Mouse (Mus musculus): ENCODE data around the gene Fezf2. TPM values are rescaled to one million over a fixed set of nuclear protein-coding genes. Genes with fewer than 3 reads are reported as not detected.

Gene Fezf2
- polyA plus RNA-seq, 1 experiment from 2014 or later, result 35.2 TPM

DNA sequence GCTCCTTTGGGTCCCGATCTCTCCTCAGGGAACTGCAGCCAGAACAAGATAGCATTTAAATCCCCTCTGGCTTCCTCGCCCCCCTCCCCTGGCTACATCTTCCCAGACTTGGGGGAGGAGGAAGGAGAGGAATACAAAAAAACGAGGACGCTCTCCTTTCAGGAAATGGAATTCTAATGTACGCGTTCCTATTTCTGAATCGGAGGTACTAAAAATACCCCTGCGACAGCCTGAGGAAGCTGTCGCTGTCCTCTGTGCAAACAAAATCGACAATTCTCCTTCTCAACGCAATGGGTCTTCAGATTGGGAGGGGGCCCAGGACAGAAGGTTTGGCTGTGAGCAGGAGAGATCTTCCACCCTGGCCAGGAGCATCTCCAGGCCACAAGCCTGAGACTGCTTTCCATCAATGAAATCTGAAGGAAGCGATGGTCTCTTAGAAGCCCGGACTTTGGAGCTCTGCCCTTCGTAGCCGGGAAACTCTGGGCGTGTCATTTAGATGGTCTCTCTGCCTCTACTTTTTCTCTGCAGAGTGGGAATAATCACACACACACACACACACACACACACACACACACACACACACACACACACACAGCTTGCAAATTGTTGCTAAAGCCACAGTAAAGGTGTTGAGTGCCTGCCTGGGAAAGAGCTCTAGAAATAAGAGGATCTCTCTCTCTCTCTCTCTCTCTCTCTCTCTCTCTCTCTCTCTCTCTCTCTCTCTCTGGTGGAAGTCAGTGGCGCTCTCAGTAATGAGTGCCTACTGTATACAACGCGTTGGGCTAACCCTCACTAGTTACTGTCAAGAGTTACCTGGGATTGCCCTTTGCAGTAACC is 7.5 kb downstream of the Fezf2 start:
- Histone ChIP-seq H3K4me3 (peak overlapping the region; percentile 71), H3K4me1 (peaks cover 94% of the 10 kb centered on the region), H3K27me3 (ENCODE audit: poor library complexity, severe bottlenecking) (peaks cover 100% of the 10 kb centered on the region), H3K36me3 (replicated peaks) (peaks cover 22% of the 10 kb centered on the region), H3K27ac (peak overlapping the region; percentile 96), H3K9me3 (no peaks in the 10 kb centered on the region)
- WGBS, result under 1% methylated on average over 19 of the region's 19 CpGs
- peak; percentile 53 for DNase-seq (ENCODE audit: extremely low spot score, low spot score)

DNA sequence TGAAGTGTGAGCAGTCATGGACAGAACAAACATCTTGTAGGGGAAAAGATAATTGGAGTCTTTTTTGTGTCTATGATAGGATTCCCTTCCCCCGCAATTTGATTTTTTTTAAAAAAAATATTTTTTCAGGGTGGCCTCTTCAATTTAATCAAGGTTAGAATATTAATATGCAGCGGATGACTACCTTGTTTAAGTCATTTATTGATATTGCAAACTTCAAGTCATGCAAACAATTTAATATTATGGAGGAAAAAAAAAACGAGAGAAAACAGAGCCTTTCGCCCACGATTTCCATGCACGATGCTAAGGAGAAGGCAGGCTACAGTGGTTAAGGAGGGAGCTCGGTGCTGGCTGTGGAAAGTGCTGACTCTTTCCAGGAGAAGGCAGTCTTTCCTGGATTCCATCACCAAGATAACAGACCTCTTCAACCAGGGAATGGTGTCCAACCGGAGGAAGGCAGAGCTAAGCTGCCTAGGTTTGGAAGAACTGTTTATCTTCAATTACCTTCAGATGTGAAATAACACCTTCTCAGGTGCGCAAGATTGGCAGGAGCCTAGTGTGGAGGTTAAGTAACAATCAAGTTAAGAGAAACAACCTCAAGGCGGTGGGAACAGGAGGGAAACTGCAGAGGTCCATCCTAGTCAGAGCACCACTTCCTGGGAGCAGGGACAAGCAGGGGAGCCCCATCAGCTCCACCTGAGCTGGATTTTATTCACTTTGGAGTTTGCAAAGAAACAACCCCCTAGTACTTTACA is 9.0 kb downstream of the Fezf2 start:
- H3K4me3 ChIP-seq, result peak overlapping the region; percentile 71
- H3K27ac ChIP-seq, result peak overlapping the region; percentile 96
- WGBS, result under 1% methylated on average over 10 of the region's 10 CpGs
- peaks cover 89% of the 10 kb centered on the region for H3K4me1 ChIP-seq
- peaks cover 100% of the 10 kb centered on the region for H3K27me3 ChIP-seq (ENCODE audit: poor library complexity, severe bottlenecking)
- H3K9me3 ChIP-seq, result no peaks in the 10 kb centered on the region
- DNase-seq (ENCODE audit: extremely low spot score, low spot score), result no peak
- peaks cover 21% of the 10 kb centered on the region for H3K36me3 ChIP-seq (replicated peaks)

DNA sequence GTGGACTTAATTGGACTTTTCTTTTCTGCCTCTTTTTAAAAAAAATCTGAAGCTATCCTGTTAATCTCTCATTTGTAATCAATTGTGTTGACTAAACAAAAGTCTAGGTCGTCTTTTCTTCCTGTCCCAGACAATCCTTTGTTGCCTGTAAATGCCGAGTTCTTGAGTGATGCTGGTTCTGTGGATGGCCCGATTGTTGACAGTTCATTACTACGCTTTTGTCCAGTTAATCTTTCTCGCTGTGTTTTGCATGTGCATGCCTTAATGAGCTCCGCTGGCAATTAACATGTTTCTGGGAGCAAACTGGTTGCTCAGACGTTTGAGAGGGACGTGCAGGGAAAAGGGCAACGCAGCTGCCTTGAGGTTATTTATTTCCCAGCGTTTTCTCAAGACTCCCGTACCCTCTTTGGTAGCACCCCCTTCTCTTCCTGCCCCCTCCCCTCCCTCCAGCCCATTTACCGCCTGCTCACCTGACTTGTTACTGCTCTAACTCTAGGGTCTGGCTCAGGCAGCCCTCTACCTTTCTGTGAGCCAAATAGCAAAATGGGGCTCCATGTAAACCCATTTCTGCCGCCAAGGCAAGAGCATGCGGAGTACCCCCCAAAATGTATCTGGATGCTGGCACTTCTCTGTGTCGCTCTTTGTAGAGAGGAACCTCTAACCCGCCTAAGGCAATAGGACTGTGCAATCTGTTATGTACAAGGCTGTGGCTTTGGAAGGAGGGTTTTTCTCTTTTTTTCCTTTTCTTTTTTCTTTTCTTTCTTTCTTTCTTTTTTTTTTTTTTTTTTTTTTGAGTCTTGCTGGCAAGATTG is 9.8 kb downstream of the Fezf2 start:
- Histone ChIP-seq H3K36me3 (replicated peaks) (peaks cover 13% of the 10 kb centered on the region), H3K9me3 (no peaks in the 10 kb centered on the region), H3K4me3 (peak overlapping the region; percentile 71), H3K27ac (peak overlapping the region; percentile 96), H3K27me3 (ENCODE audit: poor library complexity, severe bottlenecking) (peaks cover 100% of the 10 kb centered on the region), H3K4me1 (peaks cover 81% of the 10 kb centered on the region)
- peak; percentile 80 for DNase-seq (ENCODE audit: extremely low spot score, low spot score)
- WGBS, result under 1% methylated on average over 16 of the region's 16 CpGs

DNA sequence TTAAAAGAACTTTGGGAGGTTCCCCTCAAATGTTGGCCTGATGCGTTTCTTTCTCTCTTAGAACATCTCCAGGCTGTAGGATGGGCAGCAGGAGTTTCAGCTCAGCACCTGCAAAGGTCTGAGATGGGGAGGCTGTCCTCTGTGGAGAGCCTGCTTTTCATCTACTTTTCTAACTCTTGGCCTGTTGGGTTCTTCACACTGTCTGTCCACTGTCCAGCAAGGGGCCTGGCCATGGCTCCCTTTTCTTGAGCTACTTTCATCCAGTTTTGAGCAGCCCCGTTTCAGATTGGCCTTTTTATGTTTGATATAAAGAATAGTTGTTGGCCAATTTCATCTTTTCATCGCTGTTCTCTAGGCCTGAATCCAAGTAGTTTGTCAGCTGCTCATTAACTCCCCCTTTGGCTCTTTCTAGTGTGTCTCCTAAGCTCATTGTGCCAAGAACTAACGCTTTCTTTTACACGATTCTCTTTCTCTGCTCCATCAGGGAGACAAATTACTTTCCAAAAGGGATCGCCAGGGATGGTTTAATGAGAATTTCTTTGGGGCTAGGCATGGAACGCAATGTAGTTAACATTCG is 10.5 kb downstream of the Fezf2 start:
- Histone ChIP-seq H3K4me3 (no peak overlapping the region; the same call in 1 of the 2 replicates), H3K4me1 (peaks cover 76% of the 10 kb centered on the region), H3K27me3 (ENCODE audit: poor library complexity, severe bottlenecking) (peaks cover 100% of the 10 kb centered on the region), H3K9me3 (no peaks in the 10 kb centered on the region), H3K36me3 (replicated peaks) (peaks cover 8% of the 10 kb centered on the region), H3K27ac (peak overlapping the region; percentile 80)
- 2% methylated on average over 8 of the region's 8 CpGs for WGBS
- peak; percentile 45 for DNase-seq (ENCODE audit: extremely low spot score, low spot score)

DNA sequence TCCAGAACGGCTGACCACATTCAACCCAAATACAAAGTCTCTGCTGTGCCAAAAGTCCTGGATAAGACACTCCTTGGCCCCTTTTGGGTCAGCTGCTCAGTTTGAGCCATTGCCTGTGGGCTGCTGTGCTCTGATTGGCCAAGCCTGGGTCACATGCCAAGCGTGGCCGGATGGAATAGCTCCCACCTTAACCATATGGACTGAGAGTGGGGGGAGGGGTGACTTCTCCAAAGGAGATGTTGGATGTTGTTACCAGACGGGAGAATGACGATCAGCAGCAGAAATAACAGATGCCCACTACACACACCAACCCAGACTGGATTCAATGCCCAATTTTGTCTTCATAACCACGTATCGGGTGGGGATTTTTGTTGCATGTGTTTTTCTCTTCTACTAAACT is 13.1 kb downstream of the Fezf2 start:
- H3K4me1 ChIP-seq, result peaks cover 50% of the 10 kb centered on the region
- no peak overlapping the region for H3K27ac ChIP-seq
- no peak for DNase-seq (ENCODE audit: extremely low spot score, low spot score)
- peaks cover 98% of the 10 kb centered on the region for H3K27me3 ChIP-seq (ENCODE audit: poor library complexity, severe bottlenecking)
- no peak overlapping the region for H3K4me3 ChIP-seq
- no peaks in the 10 kb centered on the region for H3K36me3 ChIP-seq (replicated peaks)
- WGBS, result 59% methylated on average over 7 of the region's 7 CpGs
- no peaks in the 10 kb centered on the region for H3K9me3 ChIP-seq

DNA sequence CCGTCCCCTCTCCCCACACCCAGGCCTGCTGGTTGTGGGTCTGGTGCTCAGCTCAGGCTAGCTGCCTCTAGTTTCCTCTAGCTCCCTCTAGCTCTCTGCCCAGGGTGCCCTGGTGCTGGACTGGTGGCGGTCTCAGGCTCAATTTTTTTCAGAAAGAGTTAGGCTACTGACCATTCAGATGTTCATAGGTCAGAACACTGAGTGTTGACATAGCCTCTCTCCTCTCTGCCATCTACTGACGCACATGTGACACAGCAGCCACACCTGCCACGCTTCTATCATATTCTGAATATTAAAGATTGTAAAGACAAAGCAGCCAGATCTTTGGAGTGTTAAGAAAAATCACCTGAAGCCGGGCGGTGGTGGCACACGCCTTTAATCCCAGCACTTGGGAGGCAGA is 14.4 kb downstream of the Fezf2 start:
- 84% methylated on average over 7 of the region's 7 CpGs for WGBS
- H3K9me3 ChIP-seq, result no peaks in the 10 kb centered on the region
- H3K27me3 ChIP-seq (ENCODE audit: poor library complexity, severe bottlenecking), result peaks cover 98% of the 10 kb centered on the region
- H3K4me3 ChIP-seq, result no peak overlapping the region
- no peak overlapping the region for H3K27ac ChIP-seq
- H3K36me3 ChIP-seq (replicated peaks), result no peaks in the 10 kb centered on the region
- H3K4me1 ChIP-seq, result peaks cover 37% of the 10 kb centered on the region
- DNase-seq (ENCODE audit: extremely low spot score, low spot score), result no peak

DNA sequence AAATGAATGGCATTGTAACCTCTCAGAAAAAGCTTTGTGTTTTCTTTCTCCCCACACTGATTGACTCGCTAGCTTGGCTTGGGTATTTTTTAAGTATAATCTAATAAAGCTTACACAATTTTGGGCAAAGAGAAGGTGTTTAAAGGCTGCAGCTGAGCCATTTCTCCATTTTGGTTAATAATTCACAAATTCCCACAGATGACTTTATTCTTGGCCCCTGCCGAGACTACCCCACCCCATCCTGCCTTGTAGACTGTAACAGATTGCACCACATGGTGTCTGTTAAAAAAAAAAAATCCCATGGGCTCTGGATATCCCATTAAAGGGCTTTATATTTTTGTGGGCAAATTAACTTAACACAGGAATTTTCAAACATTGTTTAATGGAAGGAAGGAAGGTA is 44.9 kb downstream of the Fezf2 start:
- no peaks in the 10 kb centered on the region for H3K9me3 ChIP-seq
- H3K27ac ChIP-seq, result no peak overlapping the region
- H3K4me3 ChIP-seq, result no peak overlapping the region
- peaks cover 5% of the 10 kb centered on the region; the same call in 1 of the 2 replicates for H3K36me3 ChIP-seq (replicated peaks)
- 74% methylated on average over 2 of the region's 2 CpGs for WGBS
- DNase-seq (ENCODE audit: extremely low spot score, low spot score), result no peak
- peaks cover 44% of the 10 kb centered on the region for H3K4me1 ChIP-seq
- H3K27me3 ChIP-seq (ENCODE audit: poor library complexity, severe bottlenecking), result no peaks in the 10 kb centered on the region

DNA sequence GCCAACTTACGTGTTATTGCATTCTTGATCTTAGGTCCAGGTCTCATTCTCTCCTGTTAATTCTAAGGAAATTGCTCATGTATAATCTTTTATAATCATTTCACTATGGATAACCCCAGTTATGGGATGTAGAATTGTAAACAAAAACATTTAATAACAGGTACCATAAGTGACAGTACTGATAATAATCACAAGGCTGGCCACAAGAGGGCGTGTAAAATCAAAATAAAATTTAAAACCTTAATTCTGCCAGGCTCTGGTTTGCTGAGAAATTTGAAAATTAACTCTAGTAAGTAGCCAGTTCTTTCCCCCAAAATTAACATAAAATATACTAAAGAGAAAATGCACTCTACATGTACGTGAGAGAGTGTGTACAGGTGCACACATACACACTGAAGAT is 47.3 kb downstream of the Fezf2 start:
- WGBS, result 65% methylated on average over 3 of the region's 3 CpGs
- DNase-seq (ENCODE audit: extremely low spot score, low spot score), result no peak

DNA sequence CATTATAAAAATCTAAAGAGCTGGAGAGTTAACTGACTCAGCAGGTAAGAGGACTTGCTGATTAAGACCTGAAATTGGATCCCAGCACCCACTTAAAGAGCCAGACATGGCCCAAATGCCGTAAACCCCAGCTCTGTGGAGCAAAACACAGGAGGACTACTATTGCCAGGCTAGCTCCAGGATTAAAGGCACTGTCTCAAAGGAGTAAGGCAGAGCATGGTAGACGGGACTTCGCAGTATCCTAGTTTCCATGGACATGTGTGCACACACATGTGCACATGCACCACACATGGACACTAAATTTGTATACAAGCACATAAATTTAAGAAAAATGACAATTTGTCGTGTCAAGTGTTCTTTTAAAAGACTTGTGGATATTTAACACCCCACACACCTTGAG is 47.7 kb downstream of the Fezf2 start:
- Histone ChIP-seq H3K27me3 (ENCODE audit: poor library complexity, severe bottlenecking) (no peaks in the 10 kb centered on the region), H3K9me3 (no peaks in the 10 kb centered on the region), H3K27ac (peak overlapping the region; percentile 22; the same call in 1 of the 2 replicates), H3K36me3 (replicated peaks) (peaks cover 8% of the 10 kb centered on the region; the same call in 1 of the 2 replicates), H3K4me1 (peaks cover 39% of the 10 kb centered on the region), H3K4me3 (no peak overlapping the region)
- DNase-seq (ENCODE audit: extremely low spot score, low spot score), result no peak
- WGBS, result 65% methylated on average over 4 of the region's 4 CpGs

More for the DNA sequence above, 47.3 kb downstream of the Fezf2 start:
- Histone ChIP-seq H3K9me3 (no peaks in the 10 kb centered on the region), H3K4me3 (no peak overlapping the region), H3K27ac (no peak overlapping the region; the same call in 1 of the 2 replicates), H3K36me3 (replicated peaks) (peaks cover 8% of the 10 kb centered on the region; the same call in 1 of the 2 replicates), H3K27me3 (ENCODE audit: poor library complexity, severe bottlenecking) (no peaks in the 10 kb centered on the region), H3K4me1 (peaks cover 39% of the 10 kb centered on the region)

DNA sequence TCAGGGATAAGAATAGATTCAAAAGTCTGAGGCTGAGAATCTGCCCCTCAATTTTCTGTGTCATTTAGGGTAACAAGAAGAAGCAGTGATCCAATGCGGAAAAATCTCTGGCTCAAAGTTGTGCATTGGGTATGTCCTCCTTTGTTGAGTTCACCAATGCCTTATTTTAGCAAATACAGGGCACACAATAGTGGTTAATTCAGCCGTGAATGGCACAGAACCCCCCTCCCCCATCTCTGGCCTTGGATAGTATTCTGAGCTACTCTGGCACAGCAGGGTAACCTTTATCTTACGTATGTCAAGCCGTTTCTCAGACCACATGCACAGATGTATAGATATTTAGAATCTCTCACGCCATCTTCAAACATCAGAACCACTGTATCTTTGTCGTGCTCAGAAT is 48.3 kb downstream of the Fezf2 start:
- peak overlapping the region; percentile 22; the same call in 1 of the 2 replicates for H3K27ac ChIP-seq
- no peaks in the 10 kb centered on the region for H3K9me3 ChIP-seq
- peaks cover 8% of the 10 kb centered on the region; the same call in 1 of the 2 replicates for H3K36me3 ChIP-seq (replicated peaks)
- H3K27me3 ChIP-seq (ENCODE audit: poor library complexity, severe bottlenecking), result no peaks in the 10 kb centered on the region
- H3K4me1 ChIP-seq, result peaks cover 39% of the 10 kb centered on the region
- WGBS, result 37% methylated on average over 6 of the region's 6 CpGs
- no peak overlapping the region for H3K4me3 ChIP-seq
- no peak for DNase-seq (ENCODE audit: extremely low spot score, low spot score)

DNA sequence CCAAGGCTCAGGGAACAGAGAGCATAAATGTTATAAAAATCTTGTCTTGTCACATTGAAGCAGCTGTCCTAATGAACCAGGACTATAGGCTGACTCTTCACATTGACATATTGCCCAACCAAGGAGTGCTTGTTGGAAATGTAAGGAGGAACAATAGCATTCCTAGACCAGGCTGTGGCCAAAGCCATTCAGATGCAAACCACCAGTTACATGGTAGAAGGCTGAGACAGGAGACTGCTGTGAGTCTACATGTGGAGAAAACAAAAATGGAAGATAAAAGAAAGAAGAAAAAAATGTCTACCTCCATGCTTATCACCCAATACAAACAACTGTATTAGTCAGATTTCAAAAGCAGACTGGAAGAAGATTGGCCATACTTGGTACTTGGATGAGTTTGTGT is 48.8 kb downstream of the Fezf2 start:
- H3K36me3 ChIP-seq (replicated peaks), result peaks cover 8% of the 10 kb centered on the region; the same call in 1 of the 2 replicates
- no peak for DNase-seq (ENCODE audit: extremely low spot score, low spot score)

DNA sequence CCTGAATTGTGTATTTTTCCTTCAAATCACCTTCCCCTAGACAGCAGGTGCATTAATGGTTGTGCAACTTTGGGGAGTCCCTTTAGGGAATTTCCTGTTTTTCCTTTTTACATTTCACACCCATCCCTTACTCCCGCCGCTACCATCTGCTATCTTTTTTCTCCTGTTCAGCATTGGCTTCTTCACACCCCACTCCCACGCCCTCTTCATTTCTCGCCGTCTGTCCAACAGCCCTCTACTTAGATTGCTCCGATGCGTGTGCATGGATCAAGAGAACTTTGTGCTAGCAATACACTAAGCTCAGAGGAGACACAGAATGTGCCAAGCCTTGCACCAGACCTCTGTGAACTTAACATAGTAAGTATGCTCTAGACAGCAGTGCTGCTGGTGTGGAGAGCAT is 51.6 kb downstream of the Fezf2 start:
- H3K36me3 ChIP-seq (replicated peaks), result peaks cover 8% of the 10 kb centered on the region
- no peak overlapping the region for H3K4me3 ChIP-seq
- H3K9me3 ChIP-seq, result no peaks in the 10 kb centered on the region
- WGBS, result 88% methylated on average over 7 of the region's 7 CpGs
- peaks cover 22% of the 10 kb centered on the region for H3K4me1 ChIP-seq
- DNase-seq (ENCODE audit: extremely low spot score, low spot score), result no peak
- no peak overlapping the region for H3K27ac ChIP-seq
- no peaks in the 10 kb centered on the region for H3K27me3 ChIP-seq (ENCODE audit: poor library complexity, severe bottlenecking)

More for the DNA sequence above, 48.8 kb downstream of the Fezf2 start:
- Histone ChIP-seq H3K4me3 (no peak overlapping the region), H3K4me1 (peaks cover 39% of the 10 kb centered on the region), H3K9me3 (no peaks in the 10 kb centered on the region), H3K27ac (0 out of 2 replicates have a peak overlapping the region, but pooled peaks have one; percentile 22), H3K27me3 (ENCODE audit: poor library complexity, severe bottlenecking) (no peaks in the 10 kb centered on the region)

Measured in forebrain, embryonic 10.5 days (tissue).